Mouse (Mus musculus): ENCODE data around the gene Rp9.

GRCm38 (mm10) chr9:22484562-22485308, 15.2 kb upstream of the Rp9 start:
- no peak for TF ChIP-seq CTCF (IDR thresholded peaks at IDR 0.05; ENCODE audit: borderline replicate concordance, control insufficient read depth, extremely low read depth, insufficient read depth, low read length, poor library complexity)
- no peak for TF ChIP-seq POLR2A (IDR thresholded peaks at IDR 0.05; ENCODE audit: control insufficient read depth, extremely low read depth, insufficient read depth, low read length, poor library complexity)

Data from thymus, adult 2 months (tissue).